Mouse (Mus musculus): ENCODE measurements around the gene Ascl5.

DNA sequence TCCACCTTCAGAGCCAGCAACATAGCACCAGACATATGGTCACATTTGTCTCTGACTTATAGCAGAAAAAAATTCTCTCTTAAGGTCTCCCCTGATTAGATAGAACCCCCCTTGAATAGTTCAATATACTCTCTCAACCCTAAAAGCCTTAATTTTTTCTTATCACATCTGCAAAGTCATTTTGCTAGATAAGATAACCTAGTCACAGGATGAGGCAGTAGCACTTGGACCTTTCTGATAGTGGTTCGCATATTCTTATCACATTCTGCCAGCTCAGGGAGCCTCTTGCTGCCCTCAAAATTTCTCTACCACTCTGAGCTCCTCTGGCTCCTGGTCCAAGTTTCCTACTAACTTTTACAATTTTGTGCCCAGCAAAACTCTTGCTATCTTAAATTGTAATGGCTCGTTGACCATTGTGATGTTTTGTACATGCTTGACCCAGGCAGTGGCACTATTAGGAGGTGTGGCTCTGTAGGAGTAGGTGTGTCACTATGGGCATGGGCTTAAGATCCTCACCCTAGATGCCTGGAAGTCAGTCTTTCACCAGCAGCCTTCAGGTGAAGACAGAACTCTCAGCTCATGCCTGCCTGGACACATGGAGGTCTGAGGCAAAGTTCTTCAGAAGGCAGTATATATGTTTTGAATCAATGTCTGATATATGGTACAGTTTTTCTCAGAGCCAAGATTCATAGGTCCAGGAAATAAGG lies 35.7 kb upstream of the Ascl5 start:
- no peak for TF ChIP-seq CTCF (IDR thresholded peaks at IDR 0.05; ENCODE audit: low read depth)
- TF ChIP-seq EP300 (IDR thresholded peaks at IDR 0.05; ENCODE audit: low read depth), result no peak

Measured in heart, postnatal 0 days (tissue).